Mouse (Mus musculus) C2C12 (cell line): ENCODE data around the gene Csrnp1.

Experiments
- CEBPB ChIP-seq: IDR thresholded peaks from one replicate; pipeline ENCODE4 v1.6.1; 2011; ENCODE audit warnings: low read depth, mild to moderate bottlenecking, control low read depth, moderate library complexity
- CTCF ChIP-seq: IDR thresholded peaks from one replicate; pipeline ENCODE4 v1.5.1; 2011; ENCODE audit not compliant: control insufficient read depth, insufficient read depth, insufficient read length
- FOSL1 ChIP-seq: IDR thresholded peaks from one replicate; pipeline ENCODE4 v1.8.0; 2011; ENCODE audit warnings: mild to moderate bottlenecking, low read length; ENCODE audit not compliant: poor library complexity, insufficient read depth, severe bottlenecking
- MAX ChIP-seq: IDR thresholded peaks from one replicate; pipeline ENCODE4 v1.6.1; 2011; ENCODE audit warnings: mild to moderate bottlenecking, control low read depth
- MYOD1 ChIP-seq: IDR thresholded peaks from one replicate; pipeline ENCODE4 v1.6.1; 2011; ENCODE audit warnings: low read depth; ENCODE audit not compliant: control insufficient read depth, insufficient read length
- MYOG ChIP-seq: IDR thresholded peaks from one replicate; pipeline ENCODE4 v1.6.1; 2011; ENCODE audit not compliant: control insufficient read depth, insufficient read length; ENCODE audit errors: extremely low read depth
- USF1 ChIP-seq: IDR thresholded peaks from one replicate; pipeline ENCODE4 v1.6.1; 2011; ENCODE audit warnings: low read depth, mild to moderate bottlenecking, control low read depth, moderate library complexity

DNA sequence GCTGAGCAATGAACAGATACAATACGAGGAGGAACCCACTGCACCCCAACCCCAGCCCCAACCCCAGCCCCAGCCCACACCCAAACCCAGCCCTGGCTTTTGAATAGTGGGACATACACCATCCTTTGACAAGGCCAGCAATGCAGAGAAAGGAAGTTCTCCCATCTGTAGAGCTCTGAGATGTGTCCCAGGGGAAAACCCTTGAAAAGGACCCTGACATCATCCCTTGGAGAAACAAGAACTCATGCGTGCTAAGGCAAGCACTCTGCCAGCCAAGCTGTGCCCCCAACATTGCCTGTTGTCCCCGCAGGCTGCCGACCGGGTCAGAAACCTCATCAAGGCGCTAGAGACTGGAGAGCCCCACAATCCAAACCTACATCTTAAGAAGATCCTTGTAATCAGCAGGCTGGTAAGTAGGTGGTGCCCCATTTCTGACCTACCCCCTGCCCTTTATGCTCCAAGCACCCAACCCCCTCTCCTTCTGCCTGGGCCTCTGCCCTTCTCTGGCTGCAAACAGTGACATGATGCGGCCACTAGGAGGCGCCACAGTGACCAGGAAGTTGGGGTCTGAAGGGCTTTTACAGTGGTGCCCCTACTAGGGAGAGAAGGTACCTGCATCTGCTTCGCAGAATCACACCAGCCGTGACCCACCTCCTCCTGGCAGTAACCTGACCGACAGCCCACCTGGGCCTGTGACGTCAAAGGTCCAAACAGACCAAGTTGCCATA is 39.1 kb downstream of the Csrnp1 start:
- TF ChIP-seq CTCF = peak; percentile 11
- TF ChIP-seq MYOD1 = no peak
- TF ChIP-seq MAX = no peak
- no peak for TF ChIP-seq CEBPB
- TF ChIP-seq FOSL1 = no peak
- TF ChIP-seq USF1 = no peak
- no peak for TF ChIP-seq MYOG
